Mouse (Mus musculus) embryonic facial prominence, embryonic 13.5 days (tissue): ENCODE data around the gene Usp34. TPM values are rescaled to one million over a fixed set of nuclear protein-coding genes. Genes with fewer than 3 reads are reported as not detected.
"Not testable (repeated sequence)": the region's sequence is repeated elsewhere in the genome, so short reads cannot be mapped to it uniquely, and the experiment has no call there.

Experiments
- ATAC-seq: fragments of 200-750 bp; cut with Nextera tagmentation; 2 replicates; pipeline ENCODE4 v1.8.0; 2017; ENCODE audit warnings: low read depth; ENCODE audit not compliant: insufficient number of reproducible peaks, insufficient read depth, low FRiP score, low TSS enrichment
- H3K27ac ChIP-seq: fragments of 300-500 bp; sonication (generic); 2 replicates; pipeline ENCODE4 v1.5.1; 2015; ENCODE audit warnings: moderate library complexity, mild to moderate bottlenecking, inconsistent platforms
- H3K27me3 ChIP-seq: fragments of 300-500 bp; sonication (generic); 2 replicates; pipeline ENCODE4 v1.6.1; 2015; ENCODE audit warnings: mild to moderate bottlenecking, inconsistent platforms
- H3K36me3 ChIP-seq: fragments of 300-500 bp; sonication (generic); 2 replicates; pipeline ENCODE4 v1.6.1; 2015; ENCODE audit warnings: mild to moderate bottlenecking, inconsistent platforms
- H3K4me1 ChIP-seq: fragments of 300-500 bp; sonication (generic); 2 replicates; pipeline ENCODE4 v1.6.1; 2015; ENCODE audit warnings: inconsistent platforms
- H3K4me2 ChIP-seq: fragments of 300-500 bp; sonication (generic); 2 replicates; pipeline ENCODE4 v1.6.1; 2015; ENCODE audit warnings: moderate library complexity, mild to moderate bottlenecking, inconsistent platforms
- H3K4me3 ChIP-seq: fragments of 300-500 bp; sonication (generic); 2 replicates; pipeline ENCODE4 v1.5.1; 2015; ENCODE audit warnings: mild to moderate bottlenecking, inconsistent platforms
- H3K9ac ChIP-seq: fragments of 300-500 bp; sonication (generic); 2 replicates; pipeline ENCODE4 v1.6.1; 2015; ENCODE audit warnings: mild to moderate bottlenecking, inconsistent platforms
- H3K9me3 ChIP-seq: fragments of 300-500 bp; sonication (generic); 2 replicates; pipeline ENCODE4 v1.6.1; 2016; ENCODE audit warnings: inconsistent platforms
- WGBS: fragments of 180-500 bp; shearing (Covaris S2); methylation state at CpG from one replicate; pipeline ENCODE4 v1.1.7; 2015; ENCODE audit warnings: mixed read lengths; 5-methylcytosine and 5-hydroxymethylcytosine counted together
- microRNA-seq: library from miRNA; unstranded; fragments of <30 nt; microRNA quantifications from one replicate; pipeline ENCODE4, GENCODE M21; 2016
- polyA plus RNA-seq: library from polyadenylated mRNA; unstranded; fragments of >200 nt; fragmentation: Nextera tagmentation; extraction: Ambion mirVana; gene quantifications from 2 replicates; pipeline ENCODE4 v1.2.1, GENCODE M21; 2015

Usp34 gene
- polyA plus RNA-seq, 1 experiment from 2014 or later = 27.9 TPM

GRCm38 (mm10) chr11:23504801-23505200 lies 198.1 kb downstream of the Usp34 start:
- not testable (repeated sequence) for H3K9me3 ChIP-seq, H3K9ac ChIP-seq, H3K36me3 ChIP-seq, H3K4me3 ChIP-seq, H3K27ac ChIP-seq, H3K4me2 ChIP-seq, ATAC-seq, H3K4me1 ChIP-seq, H3K27me3 ChIP-seq
- 63% methylated on average over 5 of the region's 5 CpGs for WGBS

GRCm38 (mm10) chr11:23514785-23515184 lies 208.1 kb downstream of the Usp34 start:
- not testable (repeated sequence) for ATAC-seq, H3K9me3 ChIP-seq, H3K27ac ChIP-seq, H3K9ac ChIP-seq, H3K27me3 ChIP-seq, H3K4me1 ChIP-seq, H3K4me3 ChIP-seq, H3K4me2 ChIP-seq, H3K36me3 ChIP-seq
- 75% methylated on average over 4 of the region's 4 CpGs for WGBS

GRCm38 (mm10) chr11:23515315-23515714 lies 208.6 kb downstream of the Usp34 start:
- no peaks in the 10 kb centered on the region for H3K36me3 ChIP-seq
- no peak for ATAC-seq
- H3K9ac ChIP-seq = no peak overlapping the region
- no peak overlapping the region for H3K27ac ChIP-seq
- WGBS = 80% methylated on average over 2 of the region's 2 CpGs
- H3K4me3 ChIP-seq = no peak overlapping the region
- no peak overlapping the region for H3K4me2 ChIP-seq
- no peaks in the 10 kb centered on the region for H3K4me1 ChIP-seq
- H3K27me3 ChIP-seq = no peaks in the 10 kb centered on the region
- no peaks in the 10 kb centered on the region for H3K9me3 ChIP-seq

- no peaks in the 10 kb centered on the region for H3K4me1 ChIP-seq
- WGBS = 72% methylated on average over 3 of the region's 3 CpGs
- no peak overlapping the region for H3K4me3 ChIP-seq
- no peaks in the 10 kb centered on the region for H3K36me3 ChIP-seq
- no peak overlapping the region for H3K9ac ChIP-seq
- H3K9me3 ChIP-seq = no peaks in the 10 kb centered on the region
- no peak overlapping the region for H3K27ac ChIP-seq
- ATAC-seq = no peak
- H3K27me3 ChIP-seq = no peaks in the 10 kb centered on the region
- no peak overlapping the region for H3K4me2 ChIP-seq
Measured at GRCm38 (mm10) chr11:23518981-23519380, 212.3 kb downstream of the Usp34 start.

GRCm38 (mm10) chr11:23520473-23521205 lies 213.9 kb downstream of the Usp34 start, which contains the start of gene 1700093K21Rik:
1700093K21Rik (minus strand) TSS chr11:23521155.
- no peaks in the 10 kb centered on the region for H3K36me3 ChIP-seq
- 41% methylated on average over 5 of the region's 5 CpGs for WGBS
- no peak within 1 kb of the TSS for H3K4me2 ChIP-seq
- H3K27me3 ChIP-seq = no peaks in the 10 kb centered on the region
- H3K27ac ChIP-seq = no peak within 1 kb of the TSS
- H3K9me3 ChIP-seq = no peaks in the 10 kb centered on the region
- no peak within 1 kb of the TSS for H3K9ac ChIP-seq
- no peak for ATAC-seq
- no peaks in the 10 kb centered on the region for H3K4me1 ChIP-seq
- no peak within 1 kb of the TSS for H3K4me3 ChIP-seq

DNA sequence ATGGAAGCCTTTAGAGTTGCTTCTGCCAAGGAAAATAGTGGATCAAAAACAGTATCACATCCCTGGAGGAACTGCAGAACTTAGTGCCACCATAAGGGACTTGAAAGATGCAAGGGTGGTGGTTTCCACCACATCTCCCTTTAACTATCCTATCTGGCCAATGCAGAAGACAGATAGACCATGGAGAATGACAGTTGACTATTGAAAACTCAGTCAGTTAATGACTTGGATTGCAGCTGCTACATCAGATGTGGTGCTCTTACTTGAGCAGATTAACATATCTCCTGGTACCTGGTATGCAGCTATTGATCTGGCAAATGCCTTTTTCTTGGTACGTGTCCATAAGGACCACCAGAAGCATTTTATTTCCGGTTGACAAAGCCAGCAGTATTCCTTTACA lies 230.8 kb downstream of the Usp34 start:
- no peak for ATAC-seq
- H3K9me3 ChIP-seq = no peaks in the 10 kb centered on the region
- no peaks in the 10 kb centered on the region for H3K36me3 ChIP-seq

More for the DNA sequence above, 230.8 kb downstream of the Usp34 start:
- no peak overlapping the region for H3K9ac ChIP-seq
- H3K4me3 ChIP-seq = no peak overlapping the region
- H3K27me3 ChIP-seq = no peaks in the 10 kb centered on the region
- no peak overlapping the region for H3K4me2 ChIP-seq
- no peaks in the 10 kb centered on the region for H3K4me1 ChIP-seq
- WGBS = 83% methylated on average over 2 of the region's 2 CpGs
- H3K27ac ChIP-seq = no peak overlapping the region

Small RNAs within 50 kb of the gene (microRNA-seq; reads per million reads assigned to microRNA genes)
- not detected for gene Gm47279

Other genes starting within 250 kb of the Usp34 start
- 105 and 111 TPM in 2 replicates for gene Xpo1, start 50.9 kb upstream of the Usp34 start, polyA plus RNA-seq
- gene Ahsa2, start 191.1 kb downstream of the Usp34 start, polyA plus RNA-seq = 90.9 and 93.1 TPM in 2 replicates
- not detected in 2 replicates for gene 1700093K21Rik, start 214.3 kb downstream of the Usp34 start, polyA plus RNA-seq